Mouse (Mus musculus) lung, adult 2 months (tissue): Measurements from ENCODE around the gene Ndufb10.

ENCODE experiments used
- CTCF ChIP-seq: fragments of 200-500 bp; IDR thresholded peaks from 2 replicates; pipeline ENCODE4 v1.5.1; 2011; ENCODE audit warnings: mild to moderate bottlenecking, low read length, control low read depth; ENCODE audit not compliant: insufficient read depth
- POLR2A ChIP-seq: fragments of 200-500 bp; IDR thresholded peaks from 2 replicates; pipeline ENCODE4 v1.6.1; 2011; ENCODE audit warnings: low read depth, mild to moderate bottlenecking, control low read depth, low read length, borderline replicate concordance; ENCODE audit errors: extremely low read depth

DNA sequence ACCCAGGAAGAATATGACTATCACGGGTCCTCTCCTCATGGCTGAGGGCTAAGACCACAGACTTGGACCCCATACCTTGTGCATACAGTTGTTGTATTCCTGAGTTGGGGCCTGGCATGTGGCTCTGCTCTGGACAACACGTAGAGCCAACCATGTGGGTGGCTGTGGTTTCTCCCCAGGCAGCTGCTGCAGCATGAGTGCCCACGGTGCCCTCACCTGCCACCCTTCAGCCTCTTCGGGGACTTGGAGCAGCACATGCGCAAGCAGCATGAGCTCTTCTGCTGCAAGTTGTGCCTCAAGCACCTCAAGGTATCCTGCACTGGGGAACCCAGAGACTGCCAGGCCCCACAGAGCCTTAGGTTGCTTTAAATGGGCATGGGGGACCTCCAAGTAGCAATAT is 47.4 kb downstream of the Ndufb10 start:
- no peak for TF ChIP-seq POLR2A
- no peak for TF ChIP-seq CTCF
